Mouse (Mus musculus): Measurements from ENCODE around the gene Tcl1b1.
"Not testable (repeated sequence)": the region's sequence is repeated elsewhere in the genome, so short reads cannot be mapped to it uniquely, and the experiment has no call there.

DNA sequence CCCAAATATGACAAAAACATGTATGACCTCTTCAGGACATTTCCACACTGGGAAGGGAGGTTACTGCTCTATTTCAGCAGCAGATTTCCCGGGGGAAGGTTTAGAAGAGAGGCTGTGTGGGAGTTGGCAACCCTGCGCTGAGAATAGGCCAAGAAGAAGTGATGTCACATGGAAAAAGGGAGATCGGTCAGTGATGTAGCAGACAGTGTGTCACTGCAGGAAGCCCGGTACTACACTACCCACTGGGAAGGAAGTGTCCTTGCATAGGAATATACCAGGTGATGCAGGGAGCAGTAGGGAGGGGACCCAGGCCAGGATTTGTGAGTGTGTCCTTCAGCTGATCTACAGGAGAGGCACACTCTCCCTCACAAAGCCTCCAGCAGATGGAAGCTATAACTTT lies 4.2 kb upstream of the Tcl1b1 start:
- not testable (repeated sequence) for TF ChIP-seq POLR2A (IDR thresholded peaks at IDR 0.05; ENCODE audit: insufficient read length, low read depth); USF1 (IDR thresholded peaks at IDR 0.05; ENCODE audit: low read depth); CEBPB (IDR thresholded peaks at IDR 0.05; ENCODE audit: insufficient read depth, poor library complexity, severe bottlenecking)

All from myocyte (in vitro differentiated cells).